Mouse (Mus musculus) thymus, adult 2 months (tissue): ENCODE data around the gene Cdh13.

ENCODE experiments used
- CTCF ChIP-seq: fragments of 200-500 bp; IDR thresholded peaks from 2 replicates; pipeline ENCODE4 v1.5.1; 2012; ENCODE audit warnings: mild to moderate bottlenecking, control low read depth, low read length, moderate library complexity, borderline replicate concordance; ENCODE audit not compliant: control insufficient read depth, poor library complexity, insufficient read depth; ENCODE audit errors: extremely low read depth
- POLR2A ChIP-seq: fragments of 200-500 bp; IDR thresholded peaks from 2 replicates; pipeline ENCODE4 v1.6.1; 2012; ENCODE audit warnings: mild to moderate bottlenecking, low read length, control low read depth, moderate library complexity; ENCODE audit not compliant: control insufficient read depth, poor library complexity, insufficient read depth; ENCODE audit errors: extremely low read depth

- TF ChIP-seq POLR2A = no peak
- no peak for TF ChIP-seq CTCF
These were observed 358.3 kb downstream of the Cdh13 start for GRCm38 (mm10) chr8:118641799-118642198.
